Mouse (Mus musculus) liver, embryonic 14.5 days (tissue): ENCODE results near the gene Tprg.

Experiments
- CTCF ChIP-seq: IDR thresholded peaks from 2 replicates; pipeline ENCODE4 v1.5.1; 2016; ENCODE audit warnings: antibody characterized with exemption, low read depth, control low read depth
- EP300 ChIP-seq: IDR thresholded peaks from 2 replicates; pipeline ENCODE4 v1.6.1; 2016; ENCODE audit warnings: antibody characterized with exemption, low read depth

- TF ChIP-seq CTCF (no peak), EP300 (no peak)
These were observed 120.7 kb downstream of the Tprg start for GRCm38 (mm10) chr16:25407204-25407886.
